Mouse (Mus musculus) E14TG2a.4 (cell line): Measurements from ENCODE around the gene Prkg1.

Experiments used
- CTCF ChIP-seq: conservative IDR thresholded peaks from 2 replicates; pipeline ENCODE4 v1.5.1; 2014; ENCODE audit warnings: low read length
- NANOG ChIP-seq: IDR thresholded peaks from 2 replicates; pipeline ENCODE4 v1.6.1; 2014; ENCODE audit warnings: borderline replicate concordance, low read length, mixed read lengths
- POU5F1 ChIP-seq: IDR thresholded peaks from 2 replicates; pipeline ENCODE4 v1.6.1; 2014; ENCODE audit warnings: low read length, borderline replicate concordance

- TF ChIP-seq CTCF (no peak), NANOG (no peak), POU5F1 (no peak)
These were observed 99.8 kb downstream of the Prkg1 start for GRCm38 (mm10) chr19:31665007-31665406.
